Mouse (Mus musculus): Measurements from ENCODE around the gene Ppard. TPM values are rescaled to one million over a fixed set of nuclear protein-coding genes. Genes with fewer than 3 reads are reported as not detected.
A peak's percentile ranks its signal among the peaks of the same experiment; 100 is the strongest.
"Not testable (repeated sequence)": the region's sequence is repeated elsewhere in the genome, so short reads cannot be mapped to it uniquely, and the experiment has no call there.

Gene Ppard
- polyA plus RNA-seq, 1 experiment from 2014 or later: 1.2 TPM

GRCm38 (mm10) chr17:28313212-28313879 is 80.8 kb downstream of the Ppard start, which contains the start of gene Fance:
Gene Fance (plus strand): TSS chr17:28313519.
- peak; percentile 99 for DNase-seq
- H3K9ac ChIP-seq (replicated peaks; ENCODE audit: low read length): peak within 1 kb of the TSS; percentile 87
- peak; percentile 97 for ATAC-seq (ENCODE audit: low FRiP score, low TSS enrichment)
- peaks cover 23% of the 10 kb centered on the region for H3K36me3 ChIP-seq (ENCODE audit: control insufficient read depth, insufficient read depth, low read length)
- no peaks in the 10 kb centered on the region for H3K27me3 ChIP-seq (ENCODE audit: control insufficient read depth, insufficient read depth, low read length)
- under 1% methylated on average over 69 of the region's 69 CpGs for WGBS
- H3K4me3 ChIP-seq (replicated peaks; ENCODE audit: low read depth, low read length): peak within 1 kb of the TSS; percentile 76
- H3K4me1 ChIP-seq (ENCODE audit: control insufficient read depth, insufficient read depth, low read length): peaks cover 10% of the 10 kb centered on the region; the same call in 1 of the 2 replicates
- H3K9me3 ChIP-seq (ENCODE audit: control insufficient read depth, low read length): no peaks in the 10 kb centered on the region
- H3K27ac ChIP-seq (replicated peaks; ENCODE audit: low read depth, low read length): peak within 1 kb of the TSS; percentile 84
- H3K4me2 ChIP-seq (ENCODE audit: low read length): peak within 1 kb of the TSS; percentile 87

- peak overlapping the region; percentile 76 for H3K4me3 ChIP-seq (replicated peaks; ENCODE audit: low read depth, low read length)
Measured at GRCm38 (mm10) chr17:28313880-28314225, 81.4 kb downstream of the Ppard start.

GRCm38 (mm10) chr17:28315611-28316160 is 83.2 kb downstream of the Ppard start:
- Histone ChIP-seq H3K4me1 (ENCODE audit: control insufficient read depth, insufficient read depth, low read length) (peaks cover 10% of the 10 kb centered on the region; the same call in 1 of the 2 replicates), H3K9ac (replicated peaks; ENCODE audit: low read length) (no peak overlapping the region), H3K27ac (replicated peaks; ENCODE audit: low read depth, low read length) (no peak overlapping the region), H3K9me3 (ENCODE audit: control insufficient read depth, low read length) (no peaks in the 10 kb centered on the region), H3K4me2 (ENCODE audit: low read length) (no peak overlapping the region), H3K27me3 (ENCODE audit: control insufficient read depth, insufficient read depth, low read length) (no peaks in the 10 kb centered on the region), H3K4me3 (replicated peaks; ENCODE audit: low read depth, low read length) (no peak overlapping the region), H3K36me3 (ENCODE audit: control insufficient read depth, insufficient read depth, low read length) (peaks cover 31% of the 10 kb centered on the region)
- DNase-seq: no peak
- no peak for ATAC-seq (ENCODE audit: low FRiP score, low TSS enrichment)
- WGBS: 86% methylated on average over 20 of the region's 20 CpGs

More at GRCm38 (mm10) chr17:28313880-28314225, 81.4 kb downstream of the Ppard start:
- Histone ChIP-seq H3K36me3 (ENCODE audit: control insufficient read depth, insufficient read depth, low read length) (peaks cover 24% of the 10 kb centered on the region), H3K9me3 (ENCODE audit: control insufficient read depth, low read length) (no peaks in the 10 kb centered on the region), H3K4me1 (ENCODE audit: control insufficient read depth, insufficient read depth, low read length) (peaks cover 10% of the 10 kb centered on the region; the same call in 1 of the 2 replicates), H3K27me3 (ENCODE audit: control insufficient read depth, insufficient read depth, low read length) (no peaks in the 10 kb centered on the region), H3K9ac (replicated peaks; ENCODE audit: low read length) (peak overlapping the region; percentile 87), H3K4me2 (ENCODE audit: low read length) (peak overlapping the region; percentile 87), H3K27ac (replicated peaks; ENCODE audit: low read depth, low read length) (peak overlapping the region; percentile 84)
- WGBS: 2% methylated on average over 11 of the region's 11 CpGs
- ATAC-seq (ENCODE audit: low FRiP score, low TSS enrichment): no peak
- peak; percentile 65 for DNase-seq

- no peaks in the 10 kb centered on the region for H3K9me3 ChIP-seq (ENCODE audit: control insufficient read depth, low read length)
- no peak overlapping the region for H3K27ac ChIP-seq (replicated peaks; ENCODE audit: low read depth, low read length)
- peaks cover 31% of the 10 kb centered on the region for H3K36me3 ChIP-seq (ENCODE audit: control insufficient read depth, insufficient read depth, low read length)
- DNase-seq: no peak
- H3K9ac ChIP-seq (replicated peaks; ENCODE audit: low read length): no peak overlapping the region
- no peaks in the 10 kb centered on the region for H3K27me3 ChIP-seq (ENCODE audit: control insufficient read depth, insufficient read depth, low read length)
- H3K4me3 ChIP-seq (replicated peaks; ENCODE audit: low read depth, low read length): no peak overlapping the region
- no peak overlapping the region for H3K4me2 ChIP-seq (ENCODE audit: low read length)
- ATAC-seq (ENCODE audit: low FRiP score, low TSS enrichment): no peak
- H3K4me1 ChIP-seq (ENCODE audit: control insufficient read depth, insufficient read depth, low read length): peaks cover 10% of the 10 kb centered on the region; the same call in 1 of the 2 replicates
- WGBS: 86% methylated on average over 9 of the region's 9 CpGs
Measured at GRCm38 (mm10) chr17:28316476-28316875, 84.0 kb downstream of the Ppard start.

- Histone ChIP-seq H3K4me1 (ENCODE audit: control insufficient read depth, insufficient read depth, low read length) (peaks cover 10% of the 10 kb centered on the region; the same call in 1 of the 2 replicates), H3K9ac (replicated peaks; ENCODE audit: low read length) (no peak overlapping the region), H3K4me3 (replicated peaks; ENCODE audit: low read depth, low read length) (no peak overlapping the region), H3K27ac (replicated peaks; ENCODE audit: low read depth, low read length) (no peak overlapping the region), H3K27me3 (ENCODE audit: control insufficient read depth, insufficient read depth, low read length) (no peaks in the 10 kb centered on the region), H3K9me3 (ENCODE audit: control insufficient read depth, low read length) (no peaks in the 10 kb centered on the region), H3K36me3 (ENCODE audit: control insufficient read depth, insufficient read depth, low read length) (peaks cover 31% of the 10 kb centered on the region), H3K4me2 (ENCODE audit: low read length) (no peak overlapping the region)
- no peak for ATAC-seq (ENCODE audit: low FRiP score, low TSS enrichment)
- no peak for DNase-seq
- WGBS: 61% methylated on average over 8 of the region's 8 CpGs
Measured at GRCm38 (mm10) chr17:28317091-28317490, 84.6 kb downstream of the Ppard start.

- Histone ChIP-seq H3K27me3 (ENCODE audit: control insufficient read depth, insufficient read depth, low read length) (no peaks in the 10 kb centered on the region), H3K36me3 (ENCODE audit: control insufficient read depth, insufficient read depth, low read length) (peaks cover 34% of the 10 kb centered on the region), H3K9me3 (ENCODE audit: control insufficient read depth, low read length) (no peaks in the 10 kb centered on the region), H3K4me2 (ENCODE audit: low read length) (no peak overlapping the region), H3K4me1 (ENCODE audit: control insufficient read depth, insufficient read depth, low read length) (peaks cover 10% of the 10 kb centered on the region; the same call in 1 of the 2 replicates), H3K27ac (replicated peaks; ENCODE audit: low read depth, low read length) (no peak overlapping the region), H3K9ac (replicated peaks; ENCODE audit: low read length) (no peak overlapping the region), H3K4me3 (replicated peaks; ENCODE audit: low read depth, low read length) (no peak overlapping the region)
- 84% methylated on average over 9 of the region's 9 CpGs for WGBS
- no peak for ATAC-seq (ENCODE audit: low FRiP score, low TSS enrichment)
- no peak for DNase-seq
Measured at GRCm38 (mm10) chr17:28317725-28318124, 85.2 kb downstream of the Ppard start.

GRCm38 (mm10) chr17:28321700-28322099 is 89.2 kb downstream of the Ppard start:
- Histone ChIP-seq H3K27ac (replicated peaks; ENCODE audit: low read depth, low read length) (no peak overlapping the region), H3K9ac (replicated peaks; ENCODE audit: low read length) (no peak overlapping the region), H3K4me1 (ENCODE audit: control insufficient read depth, insufficient read depth, low read length) (no peaks in the 10 kb centered on the region), H3K9me3 (ENCODE audit: control insufficient read depth, low read length) (no peaks in the 10 kb centered on the region), H3K4me3 (replicated peaks; ENCODE audit: low read depth, low read length) (no peak overlapping the region), H3K4me2 (ENCODE audit: low read length) (no peak overlapping the region), H3K36me3 (ENCODE audit: control insufficient read depth, insufficient read depth, low read length) (peaks cover 36% of the 10 kb centered on the region), H3K27me3 (ENCODE audit: control insufficient read depth, insufficient read depth, low read length) (no peaks in the 10 kb centered on the region)
- 96% methylated on average over 4 of the region's 4 CpGs for WGBS
- ATAC-seq (ENCODE audit: low FRiP score, low TSS enrichment): no peak
- no peak for DNase-seq

- Histone ChIP-seq H3K9ac (replicated peaks; ENCODE audit: low read length) (no peak overlapping the region), H3K36me3 (ENCODE audit: control insufficient read depth, insufficient read depth, low read length) (peaks cover 22% of the 10 kb centered on the region), H3K27me3 (ENCODE audit: control insufficient read depth, insufficient read depth, low read length) (no peaks in the 10 kb centered on the region), H3K27ac (replicated peaks; ENCODE audit: low read depth, low read length) (no peak overlapping the region), H3K4me1 (ENCODE audit: control insufficient read depth, insufficient read depth, low read length) (peaks cover 6% of the 10 kb centered on the region; the same call in 1 of the 2 replicates), H3K4me3 (replicated peaks; ENCODE audit: low read depth, low read length) (no peak overlapping the region), H3K9me3 (ENCODE audit: control insufficient read depth, low read length) (no peaks in the 10 kb centered on the region), H3K4me2 (ENCODE audit: low read length) (no peak overlapping the region)
- DNase-seq (no peak), ATAC-seq (ENCODE audit: low FRiP score, low TSS enrichment) (no peak)
- WGBS: 94% methylated on average over 8 of the region's 8 CpGs
Measured at GRCm38 (mm10) chr17:28323786-28324185, 91.3 kb downstream of the Ppard start.

GRCm38 (mm10) chr17:28324416-28324815 is 91.9 kb downstream of the Ppard start:
- not testable (repeated sequence) for DNase-seq; ATAC-seq (ENCODE audit: low FRiP score, low TSS enrichment); H3K27ac ChIP-seq (replicated peaks; ENCODE audit: low read depth, low read length); H3K4me1 ChIP-seq (ENCODE audit: control insufficient read depth, insufficient read depth, low read length); H3K4me2 ChIP-seq (ENCODE audit: low read length); H3K9me3 ChIP-seq (ENCODE audit: control insufficient read depth, low read length); H3K9ac ChIP-seq (replicated peaks; ENCODE audit: low read length); H3K4me3 ChIP-seq (replicated peaks; ENCODE audit: low read depth, low read length); H3K27me3 ChIP-seq (ENCODE audit: control insufficient read depth, insufficient read depth, low read length)
- H3K36me3 ChIP-seq (ENCODE audit: control insufficient read depth, insufficient read depth, low read length): peaks cover 17% of the 10 kb centered on the region; the same call in 1 of the 2 replicates
- WGBS: 95% methylated on average over 7 of the region's 7 CpGs
